In the genomic region with DNA sequence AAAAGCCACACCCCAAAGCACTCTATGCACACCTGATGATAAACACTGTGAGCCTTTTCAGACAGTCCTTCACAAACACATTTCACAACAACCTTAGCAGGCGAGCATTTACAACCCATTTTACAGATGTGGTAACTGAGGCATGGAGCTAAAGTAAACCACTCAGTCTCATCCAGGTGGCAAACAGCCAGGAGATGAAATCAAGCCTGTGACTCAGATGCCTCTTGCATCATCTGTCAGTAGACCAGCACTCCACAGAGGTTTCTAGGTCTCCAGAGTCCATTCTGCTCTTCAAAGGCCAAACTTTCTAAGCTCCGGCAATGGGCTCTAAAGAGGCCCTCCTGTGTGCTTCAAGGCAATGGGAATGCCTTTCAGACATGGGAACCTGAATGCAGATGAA, we compare ENCODE assay signal across 18 mouse cellular contexts.
DNase-seq lines count a peak whose midpoint lies in the region; ATAC-seq and TF ChIP-seq lines count a peak whose summit lies in the region.
"Had no signal": no experiment of that assay in that cellular context is flagged by ENCODE, and none has a peak within 500 bp of the region (broad histone marks: within the 10 kb centered on the region; RNA-seq: fewer than 3 reads in every experiment).

No protein-coding gene starts in this region.

- no peaks in the 10 kb centered on the region for H3K9me3 ChIP-seq in liver, embryonic 12.5 days (replicated peaks)
- H3K9me3 ChIP-seq in intestine, embryonic 15.5 days = no peaks in the 10 kb centered on the region
- H3K9me3 ChIP-seq: embryonic facial prominence, embryonic 13.5 days; limb, embryonic 10.5 days had no signal

- H3ac ChIP-seq in C2C12 (ENCODE audit: control insufficient read depth, insufficient read length, low read depth) = no peak overlapping the region

- no peak overlapping the region for H3K27ac ChIP-seq in liver, adult 2 months (replicated peaks; ENCODE audit: insufficient read depth, low read depth, low read length)
- H3K27ac ChIP-seq in liver, embryonic 12.5 days = no peak overlapping the region
- H3K27ac ChIP-seq in intestine, embryonic 15.5 days = no peak overlapping the region
- H3K27ac ChIP-seq: embryonic facial prominence, embryonic 13.5 days; hindbrain, embryonic 14.5 days; limb, embryonic 10.5 days; liver, embryonic 14.5 days had no signal

- H3K36me3 ChIP-seq in liver, adult 2 months (ENCODE audit: control insufficient read depth, insufficient read depth, low read length) = no peaks in the 10 kb centered on the region
- H3K36me3 ChIP-seq in liver, embryonic 12.5 days = no peaks in the 10 kb centered on the region
- no peaks in the 10 kb centered on the region for H3K36me3 ChIP-seq in C2C12 (ENCODE audit: control insufficient read depth, insufficient read depth)
- H3K36me3 ChIP-seq in intestine, embryonic 15.5 days = no peaks in the 10 kb centered on the region
- H3K36me3 ChIP-seq: embryonic facial prominence, embryonic 13.5 days; limb, embryonic 10.5 days had no signal

- H3K4me3 ChIP-seq in liver, adult 2 months (ENCODE audit: insufficient read depth, low read depth, low read length) = no peak overlapping the region
- no peak overlapping the region for H3K4me3 ChIP-seq in liver, embryonic 12.5 days
- no peak overlapping the region for H3K4me3 ChIP-seq in C2C12 (ENCODE audit: insufficient read depth, poor library complexity, severe bottlenecking)
- H3K4me3 ChIP-seq in intestine, embryonic 15.5 days (replicated peaks) = no peak overlapping the region
- H3K4me3 ChIP-seq: embryonic facial prominence, embryonic 13.5 days; limb, embryonic 10.5 days had no signal

- H3K27me3 ChIP-seq in liver, adult 2 months (ENCODE audit: control insufficient read depth, insufficient read depth, low read length) = no peaks in the 10 kb centered on the region
- no peaks in the 10 kb centered on the region for H3K27me3 ChIP-seq in liver, embryonic 12.5 days (replicated peaks)
- no peaks in the 10 kb centered on the region for H3K27me3 ChIP-seq in C2C12 (ENCODE audit: control insufficient read depth, insufficient read depth, insufficient read length)
- H3K27me3 ChIP-seq in intestine, embryonic 15.5 days (replicated peaks) = no peaks in the 10 kb centered on the region
- H3K27me3 ChIP-seq: embryonic facial prominence, embryonic 13.5 days had no signal

- no peak for TF ChIP-seq POLR2A in liver, adult 2 months (IDR thresholded peaks at IDR 0.05; ENCODE audit: extremely low read depth, insufficient read depth, low read length)

- peak; percentile 86 for DNase-seq in liver, adult 2 months (ENCODE audit: extremely low read depth, low read depth, low spot score)
- peak; percentile 37 to 56 for DNase-seq in adrenal gland, adult 18-20 months (ENCODE audit: low spot score in 2 of 2)
- peak; percentile 35 for DNase-seq in lung, postnatal 25 days (ENCODE audit: low spot score)
- DNase-seq in thymus, postnatal 10 days (ENCODE audit: low spot score in 2 of 2) = no peak
- no peak for DNase-seq in layer of hippocampus, adult 8-10 months (ENCODE audit: low spot score in 2 of 2)
- DNase-seq: cerebellum, adult 2 months; forebrain, postnatal 0 days; midbrain, embryonic 14.5 days; thymus, adult 2 months had no signal

- H3K4me1 ChIP-seq in liver, adult 2 months (ENCODE audit: control insufficient read depth, insufficient read depth, low read length) = peaks cover 2% of the 10 kb centered on the region; the same call in 1 of the 2 replicates
- H3K4me1 ChIP-seq in liver, embryonic 12.5 days = peaks cover 14% of the 10 kb centered on the region
- no peaks in the 10 kb centered on the region; the same call in 1 of the 2 replicates for H3K4me1 ChIP-seq in intestine, embryonic 15.5 days (replicated peaks)
- H3K4me1 ChIP-seq: embryonic facial prominence, embryonic 13.5 days had no signal

- H3K79me3 ChIP-seq in C2C12 (ENCODE audit: low read depth) = no peaks in the 10 kb centered on the region

- ATAC-seq in liver, embryonic 12.5 days = no peak
- ATAC-seq in intestine, embryonic 15.5 days = no peak
- ATAC-seq: forebrain, postnatal 0 days; intestine, embryonic 16.5 days had no signal

- no peak overlapping the region for H3K4me2 ChIP-seq in liver, embryonic 12.5 days
- H3K4me2 ChIP-seq in intestine, embryonic 15.5 days (replicated peaks) = no peak overlapping the region
- H3K4me2 ChIP-seq: embryonic facial prominence, embryonic 13.5 days; heart, embryonic 11.5 days; hindbrain, embryonic 14.5 days had no signal

- H3K79me2 ChIP-seq in liver, adult 2 months (ENCODE audit: control insufficient read depth, insufficient read depth, low read length) = no peaks in the 10 kb centered on the region
- H3K79me2 ChIP-seq in C2C12 (ENCODE audit: control insufficient read depth, insufficient read depth) = no peaks in the 10 kb centered on the region

- 39% methylated on average over 2 of the region's 2 CpGs for WGBS in liver, adult 2 months
- WGBS in liver, embryonic 12.5 days (ENCODE audit: insufficient replicate concordance) = 77% methylated on average over 2 of the region's 2 CpGs
- 86% methylated on average over 2 of the region's 2 CpGs for WGBS in intestine, embryonic 15.5 days

- no peak overlapping the region for H3K9ac ChIP-seq in liver, adult 2 months (ENCODE audit: low read depth, low read length)
- H3K9ac ChIP-seq in liver, embryonic 12.5 days = no peak overlapping the region
- H3K9ac ChIP-seq in intestine, embryonic 15.5 days = no peak overlapping the region
- H3K9ac ChIP-seq: embryonic facial prominence, embryonic 13.5 days; forebrain, postnatal 0 days; hindbrain, embryonic 14.5 days; liver, embryonic 14.5 days had no signal

- TF ChIP-seq CTCF in liver, adult 2 months (IDR thresholded peaks at IDR 0.05; ENCODE audit: low read depth, low read length) = no peak
- no peak for TF ChIP-seq CTCF in C2C12 (IDR thresholded peaks at IDR 0.05; ENCODE audit: control insufficient read depth, insufficient read depth, insufficient read length)

TF ChIP-seq in C2C12, 6 proteins besides CTCF, POLR2A, EP300 and RAD21:
- no peak for TF ChIP-seq FOSL1 (IDR thresholded peaks at IDR 0.05; ENCODE audit: insufficient read depth, low read length, poor library complexity, severe bottlenecking)
- no peak for TF ChIP-seq MAX (IDR thresholded peaks at IDR 0.05)
- no peak for TF ChIP-seq USF1 (IDR thresholded peaks at IDR 0.05; ENCODE audit: low read depth)
- TF ChIP-seq MYOG (IDR thresholded peaks at IDR 0.05; ENCODE audit: control insufficient read depth, extremely low read depth, insufficient read length) = no peak
- peak; percentile 23 for TF ChIP-seq CEBPB (IDR thresholded peaks at IDR 0.05; ENCODE audit: low read depth)
TF ChIP-seq in C2C12: peak in this region for 1.

Comparison
In these comparisons a context has a peak if more than half of its experiments do, and no peak if none do; other contexts are left out.
1. DNase-seq: peak in liver, adult 2 months (single experiment), adrenal gland, adult 18-20 months (2 of 2) and lung, postnatal 25 days (single experiment); none in thymus, postnatal 10 days (0 of 2) and layer of hippocampus, adult 8-10 months (0 of 2).